ENCODE assay signal across 22 mouse cellular contexts in the genomic region with DNA sequence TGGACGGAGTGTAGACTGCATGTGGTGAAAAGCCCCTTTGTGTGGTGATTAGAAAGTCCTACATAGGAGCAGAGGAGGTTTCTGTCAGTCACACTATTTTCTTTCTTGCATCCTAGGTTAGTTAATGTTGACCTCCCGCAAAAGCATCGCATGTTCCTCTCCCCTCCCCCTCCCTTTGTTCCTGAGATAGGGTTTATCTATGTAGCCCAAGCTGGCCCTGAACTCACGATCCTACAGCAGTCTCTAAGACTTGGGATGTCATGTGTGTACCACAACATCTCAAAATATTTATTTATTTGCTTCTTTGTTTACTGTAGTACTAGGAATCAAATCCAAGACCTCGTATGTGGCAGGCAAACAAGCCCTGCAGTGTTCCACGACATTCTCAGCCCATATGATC.
DNase-seq lines count a peak whose midpoint lies in the region; ATAC-seq lines count a peak whose summit lies in the region.
"Had no signal": no experiment of that assay in that cellular context is flagged by ENCODE, and none has a peak within 500 bp of the region (broad histone marks: within the 10 kb centered on the region; RNA-seq: fewer than 3 reads in every experiment).

No protein-coding gene starts in this region.

- no peaks in the 10 kb centered on the region for H3K9me3 ChIP-seq in heart, embryonic 13.5 days
- no peaks in the 10 kb centered on the region for H3K9me3 ChIP-seq in heart, embryonic 11.5 days (replicated peaks; ENCODE audit: control insufficient read depth, low read length)
- H3K9me3 ChIP-seq in midbrain, embryonic 10.5 days (replicated peaks) = no peaks in the 10 kb centered on the region
- H3K9me3 ChIP-seq in midbrain, embryonic 16.5 days (replicated peaks; ENCODE audit: control insufficient read depth, low read length, poor library complexity, severe bottlenecking) = no peaks in the 10 kb centered on the region
- H3K9me3 ChIP-seq in liver, embryonic 15.5 days (replicated peaks) = no peaks in the 10 kb centered on the region
- H3K9me3 ChIP-seq: hindbrain, embryonic 13.5 days; kidney, embryonic 15.5 days; limb, embryonic 12.5 days; midbrain, embryonic 12.5 days had no signal

- no peak overlapping the region for H3K4me3 ChIP-seq in heart, embryonic 13.5 days
- H3K4me3 ChIP-seq in heart, embryonic 11.5 days (ENCODE audit: low read depth, low read length) = no peak overlapping the region
- no peak overlapping the region for H3K4me3 ChIP-seq in midbrain, embryonic 10.5 days
- no peak overlapping the region for H3K4me3 ChIP-seq in midbrain, embryonic 16.5 days (ENCODE audit: low read depth, low read length)
- H3K4me3 ChIP-seq in liver, embryonic 15.5 days (replicated peaks) = no peak overlapping the region
- H3K4me3 ChIP-seq: hindbrain, embryonic 13.5 days; kidney, embryonic 15.5 days; limb, embryonic 12.5 days; midbrain, embryonic 12.5 days had no signal

- no peak for ATAC-seq in heart, embryonic 13.5 days (ENCODE audit: extremely low read depth, insufficient number of reproducible peaks, low FRiP score, low TSS enrichment)
- ATAC-seq in heart, embryonic 11.5 days (replicated peaks; ENCODE audit: insufficient number of reproducible peaks, low FRiP score, low TSS enrichment) = no peak
- ATAC-seq in midbrain, embryonic 16.5 days = no peak
- 0 out of 2 replicates have a peak, but pooled peaks have one; percentile 47 for ATAC-seq in liver, embryonic 15.5 days (ENCODE audit: insufficient read depth)
- ATAC-seq in megakaryocyte progenitor cell, adult 5-6 weeks (replicated peaks; ENCODE audit: poor library complexity) = no peak
- ATAC-seq: forebrain, embryonic 14.5 days; Patski had no signal

- no peak overlapping the region for H3K9ac ChIP-seq in heart, embryonic 13.5 days
- no peak overlapping the region for H3K9ac ChIP-seq in heart, embryonic 11.5 days (ENCODE audit: low read depth, low read length)
- H3K9ac ChIP-seq in midbrain, embryonic 16.5 days (ENCODE audit: low read depth, low read length) = no peak overlapping the region
- H3K9ac ChIP-seq in liver, embryonic 15.5 days = no peak overlapping the region
- H3K9ac ChIP-seq: hindbrain, embryonic 13.5 days; kidney, embryonic 15.5 days; limb, embryonic 12.5 days; lung, embryonic 14.5 days; midbrain, embryonic 12.5 days had no signal

- H3K4me1 ChIP-seq in heart, embryonic 13.5 days = peaks cover 34% of the 10 kb centered on the region
- H3K4me1 ChIP-seq in heart, embryonic 11.5 days (ENCODE audit: control insufficient read depth, insufficient read depth, low read length) = peaks cover 21% of the 10 kb centered on the region
- H3K4me1 ChIP-seq in midbrain, embryonic 10.5 days = peaks cover 34% of the 10 kb centered on the region
- peaks cover 2% of the 10 kb centered on the region; the same call in 1 of the 2 replicates for H3K4me1 ChIP-seq in midbrain, embryonic 16.5 days (ENCODE audit: control insufficient read depth, insufficient read depth, low read length)
- H3K4me1 ChIP-seq in liver, embryonic 15.5 days (replicated peaks) = peaks cover 20% of the 10 kb centered on the region

- 61% methylated on average over 6 of the region's 6 CpGs for WGBS in heart, embryonic 13.5 days
- 55% methylated on average over 6 of the region's 6 CpGs for WGBS in heart, embryonic 11.5 days (ENCODE audit: insufficient replicate concordance)
- WGBS in midbrain, embryonic 10.5 days = 73% methylated on average over 6 of the region's 6 CpGs
- WGBS in midbrain, embryonic 16.5 days = 56% methylated on average over 6 of the region's 6 CpGs
- WGBS in liver, embryonic 15.5 days (ENCODE audit: insufficient replicate concordance) = 33% methylated on average over 6 of the region's 6 CpGs

- H3K27ac ChIP-seq in heart, embryonic 13.5 days (replicated peaks) = 0 out of 2 replicates have a peak overlapping the region, but pooled peaks have one; percentile 50
- no peak overlapping the region for H3K27ac ChIP-seq in heart, embryonic 11.5 days (ENCODE audit: low read depth, low read length)
- H3K27ac ChIP-seq in midbrain, embryonic 10.5 days (replicated peaks) = peak overlapping the region; percentile 33; the same call in 1 of the 2 replicates
- no peak overlapping the region for H3K27ac ChIP-seq in midbrain, embryonic 16.5 days (ENCODE audit: low read length)
- no peak overlapping the region for H3K27ac ChIP-seq in liver, embryonic 15.5 days (replicated peaks)
- H3K27ac ChIP-seq: hindbrain, embryonic 13.5 days; kidney, embryonic 15.5 days; limb, embryonic 12.5 days; midbrain, embryonic 12.5 days had no signal

- no peak for DNase-seq in midbrain, embryonic 10.5 days (ENCODE audit: low spot score)
- DNase-seq in frontal cortex, postnatal 36 days (ENCODE audit: low spot score in 2 of 2) = no peak
- DNase-seq: cerebellum, adult 11 months; cerebellum, postnatal 10 days; gastrocnemius, postnatal 25 days; heart, postnatal 36 days; kidney, adult 11 months; kidney, postnatal 36 days; layer of hippocampus, postnatal 36 days; lung, embryonic 14.5 days; right cerebral cortex, postnatal 14 days had no signal

- no peaks in the 10 kb centered on the region for H3K27me3 ChIP-seq in heart, embryonic 13.5 days (replicated peaks)
- H3K27me3 ChIP-seq in heart, embryonic 11.5 days (ENCODE audit: control insufficient read depth, insufficient read depth, low read length) = no peaks in the 10 kb centered on the region
- no peaks in the 10 kb centered on the region for H3K27me3 ChIP-seq in midbrain, embryonic 10.5 days (ENCODE audit: low read depth, poor library complexity, severe bottlenecking)
- H3K27me3 ChIP-seq in midbrain, embryonic 16.5 days (ENCODE audit: control insufficient read depth, insufficient read depth, low read depth, low read length) = no peaks in the 10 kb centered on the region
- H3K27me3 ChIP-seq in liver, embryonic 15.5 days = no peaks in the 10 kb centered on the region
- H3K27me3 ChIP-seq: hindbrain, embryonic 13.5 days; kidney, embryonic 15.5 days; limb, embryonic 12.5 days; midbrain, embryonic 12.5 days; Patski had no signal

- H3K4me2 ChIP-seq in heart, embryonic 13.5 days = no peak overlapping the region
- H3K4me2 ChIP-seq in heart, embryonic 11.5 days = no peak overlapping the region
- no peak overlapping the region for H3K4me2 ChIP-seq in midbrain, embryonic 16.5 days (ENCODE audit: low read length)
- H3K4me2 ChIP-seq in liver, embryonic 15.5 days = peak overlapping the region; percentile 21; the same call in 1 of the 2 replicates
- H3K4me2 ChIP-seq: hindbrain, embryonic 13.5 days; kidney, embryonic 15.5 days; limb, embryonic 12.5 days; lung, embryonic 14.5 days; midbrain, embryonic 12.5 days had no signal

- no peaks in the 10 kb centered on the region for H3K36me3 ChIP-seq in heart, embryonic 13.5 days
- H3K36me3 ChIP-seq in heart, embryonic 11.5 days (ENCODE audit: control insufficient read depth, insufficient read depth, low read length) = no peaks in the 10 kb centered on the region
- no peaks in the 10 kb centered on the region for H3K36me3 ChIP-seq in midbrain, embryonic 10.5 days
- no peaks in the 10 kb centered on the region for H3K36me3 ChIP-seq in midbrain, embryonic 16.5 days (ENCODE audit: control insufficient read depth, insufficient read depth, low read length)
- no peaks in the 10 kb centered on the region for H3K36me3 ChIP-seq in liver, embryonic 15.5 days (replicated peaks)
- H3K36me3 ChIP-seq: hindbrain, embryonic 13.5 days; kidney, embryonic 15.5 days; limb, embryonic 12.5 days; midbrain, embryonic 12.5 days had no signal

Comparison
In these comparisons a context has a peak if more than half of its experiments do, and no peak if none do; other contexts are left out.
1. H3K27ac ChIP-seq: peak in heart, embryonic 13.5 days (single experiment) and midbrain, embryonic 10.5 days (single experiment); none in heart, embryonic 11.5 days (single experiment), midbrain, embryonic 16.5 days (single experiment) and liver, embryonic 15.5 days (single experiment).